Mouse (Mus musculus) spleen, adult 2 months (tissue): Measurements from ENCODE around the gene Actl6a.

Experiments used
- CTCF ChIP-seq: fragments of 200-500 bp; IDR thresholded peaks from 2 replicates; pipeline ENCODE4 v1.5.1; 2011; ENCODE audit warnings: mild to moderate bottlenecking, inconsistent platforms; ENCODE audit not compliant: insufficient read depth, insufficient read length, insufficient replicate concordance; ENCODE audit errors: extremely low read depth
- POLR2A ChIP-seq: fragments of 200-500 bp; IDR thresholded peaks from 2 replicates; pipeline ENCODE4 v1.6.1; 2011; ENCODE audit warnings: low read depth, low read length, inconsistent platforms

DNA sequence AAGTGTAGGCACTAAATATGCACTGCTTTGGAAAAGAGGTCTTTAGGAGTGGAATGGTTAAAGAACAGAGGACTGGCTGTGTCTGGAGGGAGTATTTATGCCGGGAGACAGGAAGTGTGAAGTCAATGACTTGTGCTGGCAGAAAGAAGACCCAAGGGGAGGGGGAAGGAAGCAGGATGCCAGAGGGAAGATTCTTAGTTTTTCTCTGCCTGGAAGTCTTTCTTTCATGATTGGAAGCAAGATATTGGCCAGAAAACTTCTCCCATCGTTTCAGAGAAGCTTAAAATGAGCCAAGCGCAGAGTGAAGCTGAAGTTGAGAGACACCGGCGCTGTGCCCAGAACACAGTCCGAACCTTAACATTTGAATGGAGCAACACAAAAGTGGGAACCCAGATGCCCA lies 36.9 kb upstream of the Actl6a start:
- no peak for TF ChIP-seq CTCF
- TF ChIP-seq POLR2A, result no peak
